Mouse (Mus musculus): ENCODE results near the gene Nemp2. TPM values are rescaled to one million over a fixed set of nuclear protein-coding genes. Genes with fewer than 3 reads are reported as not detected.

Nemp2 gene
- 7.7 and 8.0 TPM in 2 replicates for polyA plus RNA-seq (2015; fragmentation: Nextera tagmentation; extraction: Ambion mirVana)

- ATAC-seq = peak; percentile 98
- Histone ChIP-seq H3K36me3 (no peaks in the 10 kb centered on the region), H3K9ac (replicated peaks) (peak within 1 kb of the TSS; percentile 70), H3K4me1 (replicated peaks) (peaks cover 12% of the 10 kb centered on the region), H3K4me3 (replicated peaks) (peak within 1 kb of the TSS; percentile 64), H3K27ac (peak within 1 kb of the TSS; percentile 80), H3K4me2 (replicated peaks) (peak within 1 kb of the TSS; percentile 53), H3K9me3 (no peaks in the 10 kb centered on the region), H3K27me3 (no peaks in the 10 kb centered on the region)
- WGBS = under 1% methylated on average over 42 of the region's 44 CpGs
Measured at GRCm38 (mm10) chr1:52630248-52630936, at the start of gene Nemp2. Gene Nemp2 (plus strand): TSS chr1:52630703.

- H3K9me3 ChIP-seq = no peaks in the 10 kb centered on the region
- H3K27me3 ChIP-seq = no peaks in the 10 kb centered on the region
- H3K36me3 ChIP-seq = no peaks in the 10 kb centered on the region
- no peak overlapping the region for H3K4me2 ChIP-seq (replicated peaks)
- no peak overlapping the region for H3K27ac ChIP-seq
- H3K4me1 ChIP-seq (replicated peaks) = no peaks in the 10 kb centered on the region
- ATAC-seq = no peak
- H3K9ac ChIP-seq (replicated peaks) = no peak overlapping the region
- no peak overlapping the region for H3K4me3 ChIP-seq (replicated peaks)
- WGBS = 82% methylated on average over 6 of the region's 6 CpGs
Measured at GRCm38 (mm10) chr1:52581744-52582143, 48.8 kb upstream of the Nemp2 start.

DNA sequence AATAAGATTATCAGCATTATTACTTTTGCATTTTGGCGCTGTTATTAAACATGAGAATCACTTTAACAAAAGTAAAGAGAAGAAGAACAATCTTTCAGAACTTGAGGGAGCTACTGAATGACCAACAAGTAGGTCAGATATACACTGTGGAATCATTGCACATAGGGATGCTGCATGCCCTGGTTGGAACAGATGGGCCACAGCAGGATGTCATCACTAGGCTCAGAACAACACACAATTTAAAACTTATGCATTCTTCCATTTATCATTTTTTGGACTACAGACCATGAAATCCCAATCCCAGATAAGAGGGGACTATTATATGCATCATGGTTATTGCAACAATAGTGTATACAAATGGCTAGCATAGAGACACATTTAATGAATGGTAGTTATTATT lies 47.6 kb upstream of the Nemp2 start:
- ATAC-seq = no peak
- no peaks in the 10 kb centered on the region for H3K9me3 ChIP-seq
- H3K4me3 ChIP-seq (replicated peaks) = no peak overlapping the region
- H3K36me3 ChIP-seq = no peaks in the 10 kb centered on the region
- H3K4me1 ChIP-seq (replicated peaks) = no peaks in the 10 kb centered on the region
- H3K27me3 ChIP-seq = no peaks in the 10 kb centered on the region
- no peak overlapping the region for H3K9ac ChIP-seq (replicated peaks)
- no peak overlapping the region for H3K27ac ChIP-seq
- WGBS = 94% methylated on average over 1 of the region's 1 CpGs
- no peak overlapping the region for H3K4me2 ChIP-seq (replicated peaks)

DNA sequence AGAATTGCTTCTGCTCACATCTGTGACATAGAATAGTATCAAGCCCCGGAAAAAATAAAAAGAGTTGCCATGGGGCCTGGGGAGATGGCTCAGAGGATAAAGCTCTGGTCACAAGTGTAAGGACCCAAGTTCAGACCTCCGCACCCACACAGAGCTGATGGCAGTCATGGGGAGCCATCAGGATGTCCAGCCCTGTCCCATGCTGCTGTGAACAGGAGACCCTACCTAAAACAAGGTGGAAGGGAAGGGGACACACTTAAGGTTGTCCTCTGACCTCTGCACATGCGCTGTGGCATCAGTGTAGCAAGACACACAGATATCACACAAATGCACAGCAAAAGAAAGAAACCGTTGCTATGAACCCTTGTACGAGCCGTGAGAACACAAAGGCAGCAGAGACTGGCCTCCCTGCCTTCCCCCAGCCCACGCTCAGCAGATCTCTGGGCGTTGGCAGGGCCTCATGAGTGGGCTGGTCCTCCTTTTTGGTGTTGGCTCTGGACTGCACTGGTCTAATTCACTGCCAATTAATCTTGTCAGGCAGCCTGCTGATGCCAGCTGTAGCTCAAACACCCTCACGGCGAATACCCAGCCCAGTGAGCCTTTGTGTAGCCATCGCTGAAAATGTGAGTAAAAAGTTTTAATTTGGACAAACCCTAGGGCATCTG lies 33.4 kb upstream of the Nemp2 start:
- H3K9ac ChIP-seq (replicated peaks) = no peak overlapping the region
- ATAC-seq = peak; percentile 87
- WGBS = 67% methylated on average over 11 of the region's 11 CpGs

GRCm38 (mm10) chr1:52597761-52598160 lies 32.7 kb upstream of the Nemp2 start:
- no peak overlapping the region for H3K9ac ChIP-seq (replicated peaks)
- 65% methylated on average over 11 of the region's 11 CpGs for WGBS

More for the DNA sequence above, 33.4 kb upstream of the Nemp2 start:
- Histone ChIP-seq H3K36me3 (no peaks in the 10 kb centered on the region), H3K4me3 (replicated peaks) (no peak overlapping the region), H3K4me1 (replicated peaks) (no peaks in the 10 kb centered on the region), H3K9me3 (no peaks in the 10 kb centered on the region), H3K4me2 (replicated peaks) (no peak overlapping the region), H3K27me3 (no peaks in the 10 kb centered on the region), H3K27ac (no peak overlapping the region)

GRCm38 (mm10) chr1:52598361-52598760 lies 32.1 kb upstream of the Nemp2 start:
- no peak for ATAC-seq

More at GRCm38 (mm10) chr1:52597761-52598160, 32.7 kb upstream of the Nemp2 start:
- Histone ChIP-seq H3K4me1 (replicated peaks) (no peaks in the 10 kb centered on the region), H3K9me3 (no peaks in the 10 kb centered on the region), H3K36me3 (no peaks in the 10 kb centered on the region), H3K4me3 (replicated peaks) (no peak overlapping the region), H3K27ac (no peak overlapping the region), H3K4me2 (replicated peaks) (no peak overlapping the region), H3K27me3 (no peaks in the 10 kb centered on the region)
- no peak for ATAC-seq

DNA sequence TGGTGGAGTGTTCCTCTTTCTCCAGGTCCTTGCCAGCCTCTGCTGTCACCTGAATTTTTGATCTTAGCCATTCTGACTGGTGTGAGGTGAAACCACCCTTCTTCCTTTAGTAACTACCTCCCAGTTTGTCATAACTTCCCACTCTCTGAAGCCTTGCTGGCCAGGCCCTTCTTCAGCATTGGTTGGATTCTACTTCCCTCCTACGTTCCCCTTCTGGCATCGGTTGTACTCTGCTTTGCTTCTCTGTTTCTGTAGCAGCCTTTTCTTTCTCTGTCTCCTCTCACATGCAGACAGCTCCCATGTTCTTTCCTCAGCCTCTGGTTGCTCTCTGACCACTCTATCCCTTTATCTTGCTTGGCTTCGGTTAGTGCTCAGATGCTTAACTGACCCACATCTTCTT lies 29.0 kb upstream of the Nemp2 start:
- H3K4me3 ChIP-seq (replicated peaks) = no peak overlapping the region
- no peak for ATAC-seq
- H3K9ac ChIP-seq (replicated peaks) = no peak overlapping the region
- no peaks in the 10 kb centered on the region for H3K36me3 ChIP-seq
- WGBS = 94% methylated on average over 3 of the region's 3 CpGs
- H3K4me1 ChIP-seq (replicated peaks) = no peaks in the 10 kb centered on the region
- no peak overlapping the region for H3K4me2 ChIP-seq (replicated peaks)
- H3K9me3 ChIP-seq = no peaks in the 10 kb centered on the region
- H3K27ac ChIP-seq = no peak overlapping the region
- H3K27me3 ChIP-seq = no peaks in the 10 kb centered on the region

More at GRCm38 (mm10) chr1:52598361-52598760, 32.1 kb upstream of the Nemp2 start:
- no peaks in the 10 kb centered on the region for H3K27me3 ChIP-seq
- no peaks in the 10 kb centered on the region for H3K36me3 ChIP-seq
- no peaks in the 10 kb centered on the region for H3K9me3 ChIP-seq
- no peak overlapping the region for H3K4me2 ChIP-seq (replicated peaks)
- no peak overlapping the region for H3K4me3 ChIP-seq (replicated peaks)
- no peak overlapping the region for H3K9ac ChIP-seq (replicated peaks)
- no peaks in the 10 kb centered on the region for H3K4me1 ChIP-seq (replicated peaks)
- WGBS = 75% methylated on average over 4 of the region's 4 CpGs
- H3K27ac ChIP-seq = no peak overlapping the region

DNA sequence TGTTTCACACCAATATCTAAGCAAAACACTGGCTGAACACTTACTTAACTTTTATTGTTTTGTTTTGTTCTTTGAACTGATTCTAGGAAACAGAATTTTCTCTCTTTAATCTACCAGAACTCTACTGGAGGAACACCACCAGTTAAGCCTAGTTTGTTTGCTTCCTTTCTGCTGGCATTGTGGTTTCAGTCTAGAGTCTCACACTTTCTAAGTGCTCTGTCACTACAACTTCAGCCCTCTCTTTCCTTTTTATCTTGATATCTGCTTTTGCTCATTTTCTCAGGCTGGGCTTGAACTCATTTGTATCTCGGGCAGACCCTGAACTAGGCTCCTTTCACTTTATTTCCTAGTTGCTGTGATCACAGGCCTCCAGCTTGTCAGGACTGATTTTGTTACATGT lies 22.8 kb upstream of the Nemp2 start:
- no peak for ATAC-seq
- no peak overlapping the region for H3K4me2 ChIP-seq (replicated peaks)
- H3K27ac ChIP-seq = no peak overlapping the region
- WGBS = 90% methylated on average over 1 of the region's 1 CpGs
- no peak overlapping the region for H3K4me3 ChIP-seq (replicated peaks)
- no peaks in the 10 kb centered on the region for H3K36me3 ChIP-seq
- H3K9ac ChIP-seq (replicated peaks) = no peak overlapping the region
- no peaks in the 10 kb centered on the region for H3K4me1 ChIP-seq (replicated peaks)
- H3K9me3 ChIP-seq = no peaks in the 10 kb centered on the region
- H3K27me3 ChIP-seq = no peaks in the 10 kb centered on the region

- H3K27me3 ChIP-seq = no peaks in the 10 kb centered on the region
- H3K4me2 ChIP-seq (replicated peaks) = no peak overlapping the region
- 96% methylated on average over 4 of the region's 4 CpGs for WGBS
- no peaks in the 10 kb centered on the region for H3K36me3 ChIP-seq
- no peak overlapping the region for H3K9ac ChIP-seq (replicated peaks)
- no peaks in the 10 kb centered on the region for H3K4me1 ChIP-seq (replicated peaks)
- no peak for ATAC-seq
- no peaks in the 10 kb centered on the region for H3K9me3 ChIP-seq
- no peak overlapping the region for H3K4me3 ChIP-seq (replicated peaks)
- no peak overlapping the region for H3K27ac ChIP-seq
Measured at GRCm38 (mm10) chr1:52608486-52608885, 22.0 kb upstream of the Nemp2 start.

DNA sequence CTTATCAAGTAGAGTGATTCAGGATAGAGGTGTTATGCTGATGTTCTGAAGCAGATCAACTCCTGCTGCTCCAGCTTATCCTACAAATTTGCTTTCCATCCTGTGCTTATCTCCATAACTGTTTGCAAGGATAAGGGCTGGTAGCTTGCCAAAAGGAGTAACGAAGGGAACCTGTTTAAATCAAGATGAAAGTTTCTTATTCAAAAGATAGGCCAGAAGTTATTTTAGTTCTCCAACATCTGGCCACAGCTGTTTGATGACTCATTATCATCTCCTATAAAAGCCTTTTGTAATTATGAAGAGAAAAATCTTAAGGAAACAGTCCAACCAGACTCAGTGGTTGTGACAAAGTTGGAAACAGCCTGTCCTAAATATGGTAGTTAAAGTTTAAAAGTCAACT lies 12.3 kb upstream of the Nemp2 start:
- Histone ChIP-seq H3K9ac (replicated peaks) (no peak overlapping the region), H3K27ac (no peak overlapping the region), H3K27me3 (no peaks in the 10 kb centered on the region), H3K4me3 (replicated peaks) (no peak overlapping the region), H3K4me2 (replicated peaks) (no peak overlapping the region), H3K36me3 (no peaks in the 10 kb centered on the region), H3K9me3 (no peaks in the 10 kb centered on the region), H3K4me1 (replicated peaks) (no peaks in the 10 kb centered on the region)
- ATAC-seq = no peak
- WGBS = 98% methylated on average over 1 of the region's 1 CpGs

GRCm38 (mm10) chr1:52620442-52620841 lies 10.1 kb upstream of the Nemp2 start:
- H3K9ac ChIP-seq (replicated peaks) = no peak overlapping the region
- no peaks in the 10 kb centered on the region for H3K27me3 ChIP-seq
- H3K4me1 ChIP-seq (replicated peaks) = no peaks in the 10 kb centered on the region
- no peaks in the 10 kb centered on the region for H3K36me3 ChIP-seq
- H3K4me2 ChIP-seq (replicated peaks) = no peak overlapping the region
- no peak overlapping the region for H3K4me3 ChIP-seq (replicated peaks)
- no peak for ATAC-seq
- H3K27ac ChIP-seq = no peak overlapping the region
- H3K9me3 ChIP-seq = no peaks in the 10 kb centered on the region

DNA sequence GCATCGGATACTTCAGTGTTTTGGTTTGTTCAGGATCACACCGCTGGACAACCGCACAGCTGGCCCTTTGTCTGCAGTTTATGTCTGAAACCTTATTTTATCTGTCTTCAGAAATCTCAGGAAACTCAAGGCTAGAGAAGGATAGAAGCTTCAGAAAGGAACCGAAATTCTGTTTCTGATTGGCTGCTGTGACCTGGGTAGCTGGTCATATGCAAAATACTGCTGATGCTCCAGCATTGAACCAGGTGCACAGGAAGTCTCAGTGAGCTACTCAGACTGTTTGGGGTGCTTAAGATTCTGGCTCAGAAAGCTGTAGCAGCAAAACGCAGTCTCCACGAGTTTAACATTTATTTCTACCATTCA lies 415 bp downstream of the Nemp2 start:
- Histone ChIP-seq H3K4me2 (replicated peaks) (peak overlapping the region; percentile 53), H3K4me3 (replicated peaks) (peak overlapping the region; percentile 64), H3K27me3 (no peaks in the 10 kb centered on the region), H3K27ac (peak overlapping the region; percentile 80), H3K9me3 (no peaks in the 10 kb centered on the region), H3K4me1 (replicated peaks) (peaks cover 12% of the 10 kb centered on the region), H3K9ac (replicated peaks) (peak overlapping the region; percentile 70), H3K36me3 (no peaks in the 10 kb centered on the region)
- ATAC-seq = peak; percentile 81
- whole genome bisulfite sequencing = under 1% methylated on average over 6 of the region's 6 CpGs
